Mouse (Mus musculus): Measurements from ENCODE around the gene Csnk1g1. TPM values are rescaled to one million over a fixed set of nuclear protein-coding genes. Genes with fewer than 3 reads are reported as not detected.

Gene Csnk1g1
- polyA plus RNA-seq, 1 experiment from 2014 or later = 17.3 TPM

GRCm38 (mm10) chr9:66067542-66067941 is 158.8 kb downstream of the Csnk1g1 start:
- ATAC-seq (replicated peaks; ENCODE audit: insufficient number of reproducible peaks, low FRiP score, low TSS enrichment) = no peak
- Histone ChIP-seq H3K36me3 (ENCODE audit: control insufficient read depth, insufficient read depth, low read length) (peaks cover 32% of the 10 kb centered on the region), H3K9ac (ENCODE audit: low read depth, low read length) (no peak overlapping the region), H3K9me3 (replicated peaks; ENCODE audit: control insufficient read depth, low read length) (no peaks in the 10 kb centered on the region), H3K4me3 (ENCODE audit: low read depth, low read length) (no peak overlapping the region), H3K27me3 (ENCODE audit: control insufficient read depth, insufficient read depth, low read length) (peaks cover 17% of the 10 kb centered on the region), H3K4me2 (no peak overlapping the region; the same call in 1 of the 2 replicates), H3K4me1 (ENCODE audit: control insufficient read depth, insufficient read depth, low read length) (peaks cover 4% of the 10 kb centered on the region; the same call in 1 of the 2 replicates), H3K27ac (ENCODE audit: low read depth, low read length) (no peak overlapping the region)
- 18% methylated on average over 5 of the region's 5 CpGs for WGBS (ENCODE audit: insufficient replicate concordance)

GRCm38 (mm10) chr9:66068056-66068455 is 159.3 kb downstream of the Csnk1g1 start:
- H3K27me3 ChIP-seq (ENCODE audit: control insufficient read depth, insufficient read depth, low read length) = peaks cover 17% of the 10 kb centered on the region
- H3K9ac ChIP-seq (ENCODE audit: low read depth, low read length) = no peak overlapping the region
- H3K4me2 ChIP-seq = peak overlapping the region; percentile 99; the same call in 1 of the 2 replicates
- no peak for ATAC-seq (replicated peaks; ENCODE audit: insufficient number of reproducible peaks, low FRiP score, low TSS enrichment)
- H3K27ac ChIP-seq (ENCODE audit: low read depth, low read length) = no peak overlapping the region
- H3K9me3 ChIP-seq (replicated peaks; ENCODE audit: control insufficient read depth, low read length) = no peaks in the 10 kb centered on the region
- H3K4me1 ChIP-seq (ENCODE audit: control insufficient read depth, insufficient read depth, low read length) = peaks cover 4% of the 10 kb centered on the region; the same call in 1 of the 2 replicates
- peaks cover 28% of the 10 kb centered on the region for H3K36me3 ChIP-seq (ENCODE audit: control insufficient read depth, insufficient read depth, low read length)
- 54% methylated on average over 4 of the region's 4 CpGs for WGBS (ENCODE audit: insufficient replicate concordance)
- H3K4me3 ChIP-seq (ENCODE audit: low read depth, low read length) = no peak overlapping the region

DNA sequence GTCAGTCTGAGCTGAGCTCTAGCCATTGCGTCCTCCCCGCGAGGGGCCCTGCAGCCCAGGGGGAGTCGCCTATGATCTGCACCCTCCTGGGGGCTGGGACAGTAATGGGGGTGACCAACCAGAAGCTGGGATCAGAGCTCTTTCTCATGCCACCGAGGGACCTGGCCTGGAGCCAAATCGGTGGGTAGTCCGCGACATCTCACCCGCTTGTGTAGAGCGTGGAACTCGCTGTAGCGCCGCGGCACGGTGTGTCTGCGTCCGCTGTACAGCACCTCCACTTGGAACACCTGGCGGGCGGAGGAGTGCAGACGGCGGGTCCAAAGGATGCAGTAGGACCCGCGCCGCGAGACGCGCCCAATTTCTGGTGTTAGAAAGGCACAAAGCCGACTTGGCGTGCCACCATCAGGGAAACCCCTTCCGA is 160.3 kb downstream of the Csnk1g1 start:
- Histone ChIP-seq H3K4me3 (ENCODE audit: low read depth, low read length) (peak overlapping the region; percentile 60), H3K9ac (ENCODE audit: low read depth, low read length) (peak overlapping the region; percentile 72), H3K4me1 (ENCODE audit: control insufficient read depth, insufficient read depth, low read length) (peaks cover 4% of the 10 kb centered on the region; the same call in 1 of the 2 replicates), H3K9me3 (replicated peaks; ENCODE audit: control insufficient read depth, low read length) (no peaks in the 10 kb centered on the region), H3K36me3 (ENCODE audit: control insufficient read depth, insufficient read depth, low read length) (peaks cover 23% of the 10 kb centered on the region), H3K27me3 (ENCODE audit: control insufficient read depth, insufficient read depth, low read length) (peaks cover 17% of the 10 kb centered on the region), H3K27ac (ENCODE audit: low read depth, low read length) (no peak overlapping the region), H3K4me2 (peak overlapping the region; percentile 99)
- peak; percentile 43 for ATAC-seq (replicated peaks; ENCODE audit: insufficient number of reproducible peaks, low FRiP score, low TSS enrichment)
- WGBS (ENCODE audit: insufficient replicate concordance) = 1% methylated on average over 30 of the region's 30 CpGs

DNA sequence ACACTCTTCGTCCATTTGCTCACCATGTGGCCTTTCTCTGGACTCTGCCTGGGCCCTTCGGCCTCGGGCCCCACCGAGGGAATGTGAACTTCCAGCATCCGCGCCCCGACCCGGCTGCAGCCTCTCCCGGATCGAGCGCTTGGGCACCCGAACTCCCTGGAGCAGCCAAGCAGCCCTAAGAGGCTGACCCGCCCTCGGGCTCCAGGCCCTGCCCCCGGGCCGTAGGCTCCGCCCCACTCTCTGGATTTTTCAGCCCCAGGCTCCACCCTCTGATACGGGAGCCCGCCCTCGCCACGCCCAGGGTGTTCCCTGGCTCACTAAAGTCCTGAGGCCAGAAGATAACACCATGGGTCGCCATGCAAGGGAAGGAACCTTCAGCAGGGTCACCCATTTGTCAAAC is 160.9 kb downstream of the Csnk1g1 start, which contains the start of gene Snx22:
Gene Snx22 (minus strand): TSS at position 137 of the 400 bp plus-strand sequence.
- ATAC-seq (replicated peaks; ENCODE audit: insufficient number of reproducible peaks, low FRiP score, low TSS enrichment) = peak; percentile 94
- peaks cover 17% of the 10 kb centered on the region for H3K36me3 ChIP-seq (ENCODE audit: control insufficient read depth, insufficient read depth, low read length)
- peak within 1 kb of the TSS; percentile 60 for H3K4me3 ChIP-seq (ENCODE audit: low read depth, low read length)
- H3K9me3 ChIP-seq (replicated peaks; ENCODE audit: control insufficient read depth, low read length) = no peaks in the 10 kb centered on the region
- H3K9ac ChIP-seq (ENCODE audit: low read depth, low read length) = peak within 1 kb of the TSS; percentile 72
- peaks cover 17% of the 10 kb centered on the region for H3K27me3 ChIP-seq (ENCODE audit: control insufficient read depth, insufficient read depth, low read length)
- peaks cover 4% of the 10 kb centered on the region; the same call in 1 of the 2 replicates for H3K4me1 ChIP-seq (ENCODE audit: control insufficient read depth, insufficient read depth, low read length)
- under 1% methylated on average over 22 of the region's 22 CpGs for WGBS (ENCODE audit: insufficient replicate concordance)
- H3K4me2 ChIP-seq = peak within 1 kb of the TSS; percentile 99
- peak within 1 kb of the TSS; percentile 73 for H3K27ac ChIP-seq (ENCODE audit: low read depth, low read length)

DNA sequence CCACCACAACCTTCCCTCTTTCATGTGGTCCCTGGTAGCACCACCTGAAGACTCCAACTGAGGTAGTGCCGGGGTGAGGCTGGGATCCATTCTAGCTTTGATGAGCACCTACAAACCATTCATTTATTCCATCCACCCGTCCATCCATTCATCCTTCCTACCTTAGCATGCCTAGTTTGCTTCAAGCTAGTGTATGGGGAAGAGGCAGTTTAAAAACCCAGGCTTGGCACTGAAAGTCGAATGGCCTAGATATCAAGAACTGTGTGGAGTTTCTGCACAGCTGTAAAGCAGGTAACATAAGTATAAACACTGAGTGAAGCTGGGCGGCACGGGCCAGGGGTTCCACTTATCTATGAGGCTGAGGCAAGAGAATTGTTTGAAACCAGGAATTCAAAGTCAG is 161.4 kb downstream of the Csnk1g1 start:
- H3K27ac ChIP-seq (ENCODE audit: low read depth, low read length) = peak overlapping the region; percentile 73
- H3K27me3 ChIP-seq (ENCODE audit: control insufficient read depth, insufficient read depth, low read length) = peaks cover 17% of the 10 kb centered on the region
- H3K4me3 ChIP-seq (ENCODE audit: low read depth, low read length) = no peak overlapping the region
- peak overlapping the region; percentile 99 for H3K4me2 ChIP-seq
- H3K4me1 ChIP-seq (ENCODE audit: control insufficient read depth, insufficient read depth, low read length) = peaks cover 4% of the 10 kb centered on the region; the same call in 1 of the 2 replicates
- ATAC-seq (replicated peaks; ENCODE audit: insufficient number of reproducible peaks, low FRiP score, low TSS enrichment) = no peak
- H3K9ac ChIP-seq (ENCODE audit: low read depth, low read length) = no peak overlapping the region
- peaks cover 15% of the 10 kb centered on the region for H3K36me3 ChIP-seq (ENCODE audit: control insufficient read depth, insufficient read depth, low read length)
- H3K9me3 ChIP-seq (replicated peaks; ENCODE audit: control insufficient read depth, low read length) = no peaks in the 10 kb centered on the region
- WGBS (ENCODE audit: insufficient replicate concordance) = 74% methylated on average over 5 of the region's 5 CpGs

DNA sequence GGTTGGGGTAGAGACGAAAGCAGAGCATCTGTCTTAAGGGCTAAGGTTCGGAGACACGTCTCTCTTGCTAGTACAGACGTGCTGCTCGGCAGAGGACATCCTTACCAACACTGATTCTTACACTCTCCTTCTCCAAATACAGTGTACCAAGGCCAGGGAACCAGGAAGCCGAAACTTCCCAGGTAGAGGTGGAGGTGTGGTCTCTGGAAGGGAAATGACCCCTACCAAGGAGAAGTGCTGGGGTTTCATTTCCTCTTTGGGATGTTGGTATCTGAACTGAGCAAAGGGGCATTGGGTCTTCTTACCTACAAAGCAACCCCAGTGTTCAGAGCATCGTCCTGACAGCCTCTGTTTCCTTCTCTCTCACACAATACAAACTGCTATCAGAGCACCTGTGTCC is 164.0 kb downstream of the Csnk1g1 start:
- H3K4me2 ChIP-seq = no peak overlapping the region
- no peak overlapping the region for H3K4me3 ChIP-seq (ENCODE audit: low read depth, low read length)
- no peaks in the 10 kb centered on the region for H3K36me3 ChIP-seq (ENCODE audit: control insufficient read depth, insufficient read depth, low read length)
- H3K9me3 ChIP-seq (replicated peaks; ENCODE audit: control insufficient read depth, low read length) = no peaks in the 10 kb centered on the region
- no peak overlapping the region for H3K27ac ChIP-seq (ENCODE audit: low read depth, low read length)
- peaks cover 4% of the 10 kb centered on the region; the same call in 1 of the 2 replicates for H3K4me1 ChIP-seq (ENCODE audit: control insufficient read depth, insufficient read depth, low read length)
- peaks cover 17% of the 10 kb centered on the region; the same call in 1 of the 2 replicates for H3K27me3 ChIP-seq (ENCODE audit: control insufficient read depth, insufficient read depth, low read length)
- 86% methylated on average over 7 of the region's 7 CpGs for WGBS (ENCODE audit: insufficient replicate concordance)
- no peak for ATAC-seq (replicated peaks; ENCODE audit: insufficient number of reproducible peaks, low FRiP score, low TSS enrichment)
- no peak overlapping the region for H3K9ac ChIP-seq (ENCODE audit: low read depth, low read length)

DNA sequence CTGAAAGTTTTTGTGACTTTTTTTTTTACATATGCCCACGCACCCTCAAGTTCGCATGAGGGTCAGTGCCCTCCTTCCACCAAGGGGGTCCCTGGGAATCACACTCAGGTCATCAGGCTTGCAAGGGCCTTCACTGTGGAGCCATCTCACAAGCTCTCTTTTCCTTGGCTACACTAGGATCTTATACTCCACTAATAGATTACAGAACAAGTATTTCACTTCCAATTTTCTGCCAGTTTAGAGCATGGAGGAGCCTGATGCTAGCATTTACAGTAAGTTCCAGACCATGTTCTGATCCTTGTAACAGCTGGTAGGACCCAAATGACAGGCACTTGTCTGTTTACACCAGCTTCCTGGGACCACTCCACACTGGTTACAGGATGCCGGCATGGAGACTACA is 169.3 kb downstream of the Csnk1g1 start:
- Histone ChIP-seq H3K27ac (ENCODE audit: low read depth, low read length) (peak overlapping the region; percentile 35; the same call in 1 of the 2 replicates), H3K4me1 (ENCODE audit: control insufficient read depth, insufficient read depth, low read length) (peaks cover 4% of the 10 kb centered on the region; the same call in 1 of the 2 replicates), H3K36me3 (ENCODE audit: control insufficient read depth, insufficient read depth, low read length) (no peaks in the 10 kb centered on the region), H3K9ac (ENCODE audit: low read depth, low read length) (peak overlapping the region; percentile 61), H3K9me3 (replicated peaks; ENCODE audit: control insufficient read depth, low read length) (no peaks in the 10 kb centered on the region), H3K27me3 (ENCODE audit: control insufficient read depth, insufficient read depth, low read length) (no peaks in the 10 kb centered on the region), H3K4me2 (peak overlapping the region; percentile 59), H3K4me3 (ENCODE audit: low read depth, low read length) (no peak overlapping the region)
- WGBS (ENCODE audit: insufficient replicate concordance) = 64% methylated on average over 3 of the region's 3 CpGs
- no peak for ATAC-seq (replicated peaks; ENCODE audit: insufficient number of reproducible peaks, low FRiP score, low TSS enrichment)

DNA sequence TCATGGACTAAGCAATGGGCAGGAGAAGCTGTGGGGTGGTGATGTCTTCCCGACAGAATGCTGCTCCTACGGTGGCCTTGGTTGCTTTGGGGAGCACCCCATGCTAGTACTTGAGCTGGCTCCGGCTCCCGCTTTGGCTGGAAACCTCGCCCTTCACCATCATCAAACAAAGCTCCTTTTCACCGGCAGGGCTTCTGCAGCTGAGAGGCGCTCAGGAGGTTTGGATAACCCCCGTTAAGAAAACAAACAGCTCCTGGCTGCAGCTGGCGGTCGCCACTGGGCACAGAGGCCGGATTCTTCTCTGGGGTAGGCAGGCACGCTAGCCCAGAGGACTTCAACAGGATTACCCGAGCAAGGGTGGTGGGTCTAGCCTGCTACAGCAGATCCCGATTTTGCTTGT is 169.8 kb downstream of the Csnk1g1 start:
- Histone ChIP-seq H3K27me3 (ENCODE audit: control insufficient read depth, insufficient read depth, low read length) (no peaks in the 10 kb centered on the region), H3K9ac (ENCODE audit: low read depth, low read length) (peak overlapping the region; percentile 61), H3K27ac (ENCODE audit: low read depth, low read length) (peak overlapping the region; percentile 35; the same call in 1 of the 2 replicates), H3K4me3 (ENCODE audit: low read depth, low read length) (0 out of 2 replicates have a peak overlapping the region, but pooled peaks have one; percentile 11), H3K36me3 (ENCODE audit: control insufficient read depth, insufficient read depth, low read length) (no peaks in the 10 kb centered on the region), H3K4me2 (peak overlapping the region; percentile 59), H3K9me3 (replicated peaks; ENCODE audit: control insufficient read depth, low read length) (no peaks in the 10 kb centered on the region), H3K4me1 (ENCODE audit: control insufficient read depth, insufficient read depth, low read length) (peaks cover 4% of the 10 kb centered on the region; the same call in 1 of the 2 replicates)
- no peak for ATAC-seq (replicated peaks; ENCODE audit: insufficient number of reproducible peaks, low FRiP score, low TSS enrichment)
- 7% methylated on average over 14 of the region's 14 CpGs for WGBS (ENCODE audit: insufficient replicate concordance)
